Mouse (Mus musculus): ENCODE data around the gene 4933402N03Rik.

GRCm38 (mm10) chr7:131153044-131153443 is 6.9 kb upstream of the 4933402N03Rik start:
- TF ChIP-seq CTCF (IDR thresholded peaks at IDR 0.05; ENCODE audit: low read depth) = no peak
- no peak for TF ChIP-seq EP300 (optimal IDR thresholded peaks at IDR 0.05)
